Mouse (Mus musculus) Patski (cell line): ENCODE results near the gene Upp2. TPM values are rescaled to one million over a fixed set of nuclear protein-coding genes. Genes with fewer than 3 reads are reported as not detected.
A peak's percentile ranks its signal among the peaks of the same experiment; 100 is the strongest.

Experiments
- ATAC-seq: fragments of 100-300 bp; one replicate; pipeline ENCODE4 v1.8.0; 2021
- CTCF ChIA-PET: fragments of 350-600 bp; sonication (Branson Sonifier 250); formaldehyde crosslinking; loops from one replicate; lab custom pipeline; 2022; ENCODE audit warnings: inconsistent platforms; lab: Charles Lee
- POLR2A ChIA-PET: fragments of 350-600 bp; sonication (Branson Sonifier 250); formaldehyde crosslinking; loops from one replicate; lab custom pipeline; 2022; ENCODE audit warnings: antibody characterized with exemption, inconsistent platforms; lab: Charles Lee
- DNase-seq: peaks from one replicate; pipeline ENCODE4 v3.0.0-alpha.2; 2011; ENCODE audit warnings: low read depth, low spot score
- H3K27me3 ChIP-seq: fragments of 371-371 bp; one replicate; pipeline ENCODE4 v1.5.1; 2021
- CTCF ChIP-seq: fragments of 100-300 bp; IDR thresholded peaks from one replicate; pipeline ENCODE4 v1.5.1; 2021
- in situ Hi-C: fragments of 300-500 bp; cut with MboI; formaldehyde crosslinking; loops from 3 replicates; pipeline ENCODE4 v1.11.1; 2018; ENCODE audit warnings: low pct_unique_long_range_greater_than_20kb, mixed read lengths
- polyA plus RNA-seq: library from polyadenylated mRNA; unstranded; gene quantifications from one replicate; pipeline ENCODE4 v1.2.3, GENCODE M21; 2021

Upp2 gene
- polyA plus RNA-seq, 1 experiment from 2014 or later: 3.6 TPM

- no peak for ATAC-seq
- POLR2A ChIA-PET: no interaction called here
- CTCF ChIA-PET: no interaction called here
- no peak for TF ChIP-seq CTCF
- H3K27me3 ChIP-seq: no peaks in the 10 kb centered on the region
- no peak for DNase-seq
- in situ Hi-C loops: no loop called here
Measured at GRCm38 (mm10) chr2:58530521-58530920, 36.6 kb upstream of the Upp2 start.

DNA sequence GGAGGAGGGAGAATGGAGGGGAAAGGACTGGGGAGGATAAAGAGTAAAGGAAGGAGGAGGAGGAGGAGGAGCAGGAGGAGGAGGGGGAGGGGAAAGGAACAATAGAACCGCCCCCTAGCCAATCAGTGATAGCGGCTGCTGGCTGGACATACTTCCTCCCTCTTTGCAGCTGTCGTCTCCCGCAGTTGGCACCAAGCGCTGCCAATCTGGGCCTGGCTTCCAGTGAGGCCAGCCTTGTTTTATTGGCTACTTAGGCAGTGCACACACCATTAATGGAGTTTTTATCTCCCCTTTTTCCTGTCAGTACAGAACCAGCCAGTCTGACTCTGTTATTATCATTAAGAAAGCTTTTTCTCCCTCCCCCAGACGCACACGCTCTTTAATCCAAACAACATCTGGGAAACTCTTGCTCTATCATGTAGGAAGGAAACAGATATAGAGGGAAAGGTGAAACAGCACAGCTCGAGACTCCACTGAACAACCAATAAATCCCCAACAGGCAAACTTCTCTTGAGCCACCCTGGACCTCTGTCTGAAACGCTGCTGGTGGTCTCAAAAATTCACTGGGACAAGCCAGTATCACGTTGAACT lies 34.7 kb upstream of the Upp2 start:
- ATAC-seq (no peak), DNase-seq (no peak)
- in situ Hi-C loops: no loop called here
- no peak for TF ChIP-seq CTCF
- no peaks in the 10 kb centered on the region for H3K27me3 ChIP-seq
- ChIA-PET POLR2A (interaction anchor here (0.7 kb wide), 1 partner anchor 9 kb away, joined by 3 read pairs; no protein-coding TSS in a partner anchor), CTCF (no interaction called here)

DNA sequence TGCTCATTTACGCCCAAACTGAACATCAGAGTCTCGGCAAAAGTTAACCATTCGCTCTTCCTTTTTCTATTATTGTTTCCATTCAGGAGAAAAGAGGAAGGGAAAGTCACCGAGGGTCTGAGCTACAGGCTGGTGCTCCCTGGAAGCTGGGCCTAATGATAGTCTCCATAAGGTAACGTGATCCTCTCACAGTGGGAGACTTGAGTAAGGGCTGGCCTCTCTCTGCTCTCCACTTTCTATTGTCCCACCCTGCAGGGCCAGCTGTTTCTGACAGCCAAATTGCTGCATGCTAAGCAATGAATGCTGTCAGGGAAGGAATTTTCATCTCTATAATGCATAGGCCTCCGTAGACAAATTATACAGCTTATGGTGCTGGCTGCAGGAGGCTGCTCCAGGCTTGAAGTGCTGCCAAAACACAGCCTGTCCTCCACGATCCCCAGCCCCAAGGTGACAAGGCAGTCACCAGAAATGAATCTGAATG lies 33.5 kb upstream of the Upp2 start:
- ChIA-PET POLR2A (interaction anchor here (0.7 kb wide), 1 partner anchor 32 kb away, joined by 3 read pairs; no protein-coding TSS in a partner anchor), CTCF (no interaction called here)
- in situ Hi-C loops: no loop called here
- DNase-seq (no peak), ATAC-seq (no peak)
- no peak for TF ChIP-seq CTCF
- no peaks in the 10 kb centered on the region for H3K27me3 ChIP-seq

DNA sequence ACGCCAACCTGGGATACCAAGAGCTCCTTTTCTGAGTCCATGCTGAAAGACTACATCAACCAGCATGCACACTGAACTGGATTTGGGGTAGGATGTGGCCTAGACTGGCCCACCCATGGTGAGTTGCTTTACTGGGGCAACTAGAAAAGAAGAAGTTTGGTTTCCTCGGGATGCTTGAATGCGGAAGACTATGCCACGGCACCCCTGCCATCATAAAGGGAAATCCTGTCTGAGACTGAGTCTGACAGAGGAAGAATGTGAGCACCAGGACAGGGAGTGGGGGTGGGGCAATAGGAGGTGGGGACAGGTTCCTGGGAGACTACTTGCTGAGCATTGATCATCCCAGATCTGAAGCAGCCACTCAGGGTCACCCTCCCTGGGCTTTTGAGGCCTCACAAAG lies 32.7 kb upstream of the Upp2 start:
- H3K27me3 ChIP-seq: no peaks in the 10 kb centered on the region
- ChIA-PET CTCF (interaction anchor here (1.0 kb wide), 1 partner anchor 34 kb away, joined by 3 read pairs; no protein-coding TSS in a partner anchor), POLR2A (no interaction called here)
- in situ Hi-C loops: no loop called here
- ATAC-seq (no peak), DNase-seq (no peak)
- TF ChIP-seq CTCF: no peak

GRCm38 (mm10) chr2:58535233-58535632 lies 31.9 kb upstream of the Upp2 start:
- in situ Hi-C loops: no loop called here
- ATAC-seq (no peak), DNase-seq (no peak)
- ChIA-PET CTCF (interaction anchor here (1.0 kb wide), 1 partner anchor 33 kb away, joined by 3 read pairs; no protein-coding TSS in a partner anchor), POLR2A (no interaction called here)
- no peaks in the 10 kb centered on the region for H3K27me3 ChIP-seq
- TF ChIP-seq CTCF: no peak

DNA sequence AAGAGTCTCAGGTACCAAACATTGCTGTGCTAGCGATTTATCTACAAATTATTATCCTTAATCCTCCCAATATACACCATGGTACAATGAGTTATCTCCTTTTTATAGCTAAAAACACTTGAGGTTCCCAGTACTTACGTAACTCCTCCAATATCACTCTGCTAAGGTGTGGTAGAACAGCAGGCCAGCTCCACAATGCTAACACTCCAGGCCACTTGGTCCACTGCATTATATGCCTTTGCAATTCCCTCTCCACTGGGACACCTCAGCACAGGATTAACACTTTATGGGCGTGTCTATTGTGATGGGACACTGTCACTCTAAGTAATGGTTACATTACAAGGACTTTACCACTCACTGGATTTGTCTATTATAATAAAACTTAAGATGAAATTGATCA lies 30.3 kb upstream of the Upp2 start:
- no peak for ATAC-seq
- TF ChIP-seq CTCF: no peak
- no peak for DNase-seq
- in situ Hi-C loops: no loop called here
- ChIA-PET POLR2A (interaction anchor here (0.7 kb wide), 1 partner anchor 30 kb away, joined by 4 read pairs; the partner anchor contains the start of genes Acvr1 and Upp2), CTCF (interaction anchor here (0.9 kb wide), 1 partner anchor 14 kb away, joined by 3 read pairs; no protein-coding TSS in a partner anchor)
- H3K27me3 ChIP-seq: no peaks in the 10 kb centered on the region

DNA sequence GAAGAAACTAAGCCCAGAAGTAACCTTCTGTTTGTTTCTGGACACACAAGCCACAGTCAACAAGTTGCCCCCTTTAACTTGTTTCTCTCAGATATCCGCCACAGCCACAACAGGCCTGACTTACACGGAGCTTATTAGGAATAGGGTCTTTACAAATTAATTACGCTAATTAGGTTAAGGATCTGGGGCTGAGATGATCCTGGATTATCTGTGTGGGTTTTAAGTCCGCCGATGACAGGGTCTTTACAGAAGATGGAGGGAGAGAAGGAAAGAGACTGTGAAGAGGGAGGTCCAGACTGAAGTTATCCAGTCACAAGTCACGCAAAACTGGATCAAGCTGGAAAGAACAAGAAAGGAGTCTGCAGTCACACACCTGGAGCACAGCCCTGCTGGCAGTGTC lies 28.9 kb upstream of the Upp2 start:
- no peak for DNase-seq
- no peaks in the 10 kb centered on the region for H3K27me3 ChIP-seq
- ChIA-PET CTCF (interaction anchor here (1.4 kb wide), 1 partner anchor 51 kb away, joined by 4 read pairs; no protein-coding TSS in a partner anchor), POLR2A (interaction anchor here (0.7 kb wide), 1 partner anchor 1394 kb away, joined by 3 read pairs; no protein-coding TSS in a partner anchor)
- in situ Hi-C loops: no loop called here
- ATAC-seq: no peak
- TF ChIP-seq CTCF: no peak

- POLR2A ChIA-PET: no interaction called here
- no peak for ATAC-seq
- CTCF ChIA-PET: no interaction called here
- in situ Hi-C loops: no loop called here
- TF ChIP-seq CTCF: no peak
- no peaks in the 10 kb centered on the region for H3K27me3 ChIP-seq
- DNase-seq: no peak
Measured at GRCm38 (mm10) chr2:58543252-58543651, 23.8 kb upstream of the Upp2 start.

DNA sequence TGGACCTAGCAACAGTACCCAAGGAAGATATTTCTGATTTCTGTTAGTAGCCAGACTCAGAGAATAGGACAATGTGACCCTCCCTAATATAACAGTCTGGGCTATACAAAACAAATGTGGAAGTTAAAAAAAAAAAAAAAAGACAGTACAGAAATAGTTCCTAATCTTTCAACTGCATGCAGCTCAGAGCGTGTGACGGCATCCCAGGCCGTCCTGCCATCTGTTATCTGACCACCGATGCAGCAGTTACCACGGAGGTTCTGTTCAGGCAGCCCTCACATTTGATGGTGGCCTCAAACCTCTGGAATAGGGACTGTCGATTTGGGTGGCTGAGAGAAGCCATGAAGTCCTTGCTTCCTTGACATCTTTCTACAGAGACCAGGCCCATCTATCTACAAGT lies 22.7 kb upstream of the Upp2 start:
- TF ChIP-seq CTCF: no peak
- no peak for ATAC-seq
- ChIA-PET CTCF (no interaction called here), POLR2A (no interaction called here)
- in situ Hi-C loops: no loop called here
- H3K27me3 ChIP-seq: no peaks in the 10 kb centered on the region
- DNase-seq: no peak

- TF ChIP-seq CTCF: no peak
- in situ Hi-C loops: no loop called here
- ATAC-seq (peak; percentile 73), DNase-seq (no peak)
- CTCF ChIA-PET: interaction anchor here (1.0 to 1.3 kb wide), 3 partner anchors 18 to 23 kb away, joined by 3 to 6 read pairs (median 6); partner anchors contain the start of genes Acvr1 and Upp2
- H3K27me3 ChIP-seq: no peaks in the 10 kb centered on the region
- POLR2A ChIA-PET: interaction anchor here (0.6 kb wide), 1 partner anchor 22 kb away, joined by 5 read pairs; no protein-coding TSS in a partner anchor
Measured at GRCm38 (mm10) chr2:58546264-58546663, 20.8 kb upstream of the Upp2 start.

DNA sequence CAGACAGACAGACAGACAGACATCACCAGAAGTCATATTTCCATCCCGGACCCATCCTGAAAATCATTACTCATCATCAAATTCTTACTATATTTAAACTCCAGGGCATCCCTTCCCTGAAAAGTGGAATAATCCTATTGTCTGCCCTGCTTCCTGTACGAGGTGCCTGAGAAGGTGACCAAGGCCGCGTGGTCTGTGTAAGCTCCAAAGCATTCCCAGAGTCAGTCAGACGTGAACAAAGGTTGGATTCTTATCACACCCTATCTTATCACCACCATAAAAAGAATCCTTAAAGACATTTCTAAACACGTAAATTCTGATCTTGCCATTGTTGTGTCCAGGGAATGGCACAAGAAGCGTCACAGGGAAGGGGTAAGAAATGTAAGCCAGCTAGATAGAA lies 18.2 kb upstream of the Upp2 start:
- in situ Hi-C loops: no loop called here
- ChIA-PET POLR2A (interaction anchor here (0.7 kb wide), 1 partner anchor 13 kb away, joined by 3 read pairs; no protein-coding TSS in a partner anchor), CTCF (interaction anchor here (0.6 kb wide), 1 partner anchor 496 kb away, joined by 3 read pairs; no protein-coding TSS in a partner anchor)
- no peaks in the 10 kb centered on the region for H3K27me3 ChIP-seq
- DNase-seq (no peak), ATAC-seq (no peak)
- TF ChIP-seq CTCF: no peak
